Mouse (Mus musculus) cerebellum, adult (tissue): ENCODE data around the gene Mrpl20.

Source experiments
- ATAC-seq: cut with Nextera tagmentation; 2 replicates; pipeline ENCODE4 v1.9.2; 2017; ENCODE audit warnings: mild to moderate bottlenecking, moderate library complexity, mixed read lengths; ENCODE audit not compliant: insufficient number of reproducible peaks, low FRiP score, low TSS enrichment

Gene Mrpl20

DNA sequence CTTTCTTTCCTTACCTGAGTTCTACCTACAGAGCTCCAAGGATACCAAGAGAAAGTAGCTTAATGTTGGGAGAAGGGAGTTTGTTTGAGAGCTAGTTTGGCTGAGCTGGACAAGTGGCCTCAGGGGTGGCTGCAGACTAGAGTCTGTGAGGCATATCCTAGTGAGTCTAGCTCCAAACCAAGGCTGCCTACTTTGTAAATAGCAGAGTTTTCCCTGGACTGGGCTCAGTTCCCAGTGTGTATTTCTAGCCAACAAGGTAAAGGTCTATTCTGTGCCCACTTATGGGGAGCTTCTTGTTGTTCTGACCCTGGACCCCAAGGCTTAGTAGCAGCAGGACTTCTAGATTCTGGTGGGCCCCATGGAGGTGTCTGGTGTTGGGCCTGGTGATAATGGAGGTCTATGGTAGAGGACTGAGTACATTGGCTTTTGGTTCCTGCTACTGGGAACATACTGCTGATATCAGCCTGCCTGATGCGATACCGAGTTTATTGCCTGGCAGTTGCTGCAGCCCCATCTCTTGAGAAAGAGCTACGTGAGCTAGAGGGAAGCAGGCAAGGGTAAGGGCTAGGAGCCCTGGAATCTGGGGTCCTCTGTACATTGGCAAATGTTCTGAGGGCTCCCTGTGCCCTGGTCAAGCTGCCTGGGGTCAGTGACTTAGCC is 47.2 kb downstream of the Mrpl20 start:
- ATAC-seq: no peak

DNA sequence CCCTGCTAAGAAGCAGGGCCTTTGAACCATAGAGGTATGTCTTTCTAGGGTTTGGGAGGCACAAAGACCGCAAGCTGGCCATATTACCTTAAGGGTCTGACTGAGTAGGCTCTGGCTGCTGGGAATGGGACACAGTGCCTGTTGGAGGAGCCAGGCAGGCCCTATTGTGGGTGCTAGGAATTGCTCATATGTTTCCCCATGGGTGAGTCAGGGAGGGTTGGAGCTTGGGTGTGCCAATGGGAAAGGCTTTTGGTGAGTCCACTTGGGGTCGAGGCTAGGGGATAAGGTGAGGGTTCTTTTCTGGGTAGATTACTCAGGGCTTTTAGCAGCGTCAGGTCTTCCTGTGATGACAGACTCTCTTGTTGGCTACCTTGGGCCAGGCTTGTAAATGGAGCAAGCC is 48.7 kb downstream of the Mrpl20 start:
- ATAC-seq: no peak

DNA sequence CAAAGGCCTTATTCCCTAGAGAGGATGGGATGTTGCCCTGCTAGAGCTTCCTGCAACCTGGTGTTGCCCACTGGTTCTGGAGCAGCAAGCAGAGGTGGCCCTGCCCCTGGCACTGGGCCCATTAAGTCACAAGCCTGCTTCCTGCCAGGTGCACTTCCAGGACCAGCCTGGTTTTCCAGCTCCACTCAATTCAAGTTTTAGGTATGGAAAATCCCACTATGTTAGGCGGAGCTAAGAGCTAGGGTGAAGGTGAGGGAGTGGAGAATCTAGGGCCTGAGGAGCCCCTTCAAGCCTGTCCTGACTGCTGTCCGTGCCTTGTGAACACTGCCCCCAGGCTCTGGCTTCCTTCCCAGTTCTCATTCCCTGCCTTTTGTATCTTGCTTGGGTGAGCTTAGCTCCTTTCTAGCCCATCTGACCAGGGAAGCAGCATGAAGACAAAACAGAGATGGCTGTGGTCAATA is 49.3 kb downstream of the Mrpl20 start:
- no peak for ATAC-seq

DNA sequence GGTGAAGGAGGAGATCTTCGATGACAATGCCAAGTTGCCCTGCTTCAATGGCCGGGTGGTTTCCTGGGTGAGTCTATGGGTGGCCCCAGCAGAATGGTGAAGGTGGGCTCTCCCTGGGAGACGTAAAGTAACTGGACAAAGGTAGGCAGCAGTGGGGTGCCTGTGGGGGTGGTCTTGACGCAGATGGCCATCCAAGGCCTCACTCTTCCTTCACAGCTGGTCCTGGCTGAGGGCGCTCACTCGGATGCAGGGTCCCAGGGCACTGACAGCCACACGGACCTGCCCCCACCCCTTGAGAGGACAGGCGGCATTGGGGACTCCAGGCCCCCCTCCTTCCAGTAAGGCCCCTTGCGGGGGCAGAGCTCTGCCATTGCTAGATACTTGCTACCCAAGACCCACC is 50.7 kb downstream of the Mrpl20 start:
- no peak for ATAC-seq

- ATAC-seq: no peak
These were observed 52.3 kb downstream of the Mrpl20 start for GRCm38 (mm10) chr4:155854991-155855390.

DNA sequence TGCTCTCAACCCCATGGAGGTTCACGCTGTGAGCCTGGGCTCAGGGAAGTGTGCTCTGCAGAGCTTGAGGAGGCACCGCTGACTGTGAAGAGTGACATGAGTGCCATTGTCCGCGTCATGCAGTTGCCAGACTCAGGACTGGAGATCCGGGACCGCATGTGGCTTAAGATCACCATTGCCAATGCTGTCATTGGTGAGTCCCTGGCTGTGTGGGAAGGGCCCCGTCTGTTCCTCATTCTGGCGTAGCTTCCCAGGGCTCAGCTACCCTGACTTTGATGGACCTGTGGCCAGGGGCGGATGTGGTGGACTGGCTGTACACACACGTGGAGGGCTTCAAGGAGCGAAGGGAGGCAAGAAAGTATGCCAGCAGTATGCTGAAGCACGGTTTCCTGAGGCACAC is 53.4 kb downstream of the Mrpl20 start:
- no peak for ATAC-seq

DNA sequence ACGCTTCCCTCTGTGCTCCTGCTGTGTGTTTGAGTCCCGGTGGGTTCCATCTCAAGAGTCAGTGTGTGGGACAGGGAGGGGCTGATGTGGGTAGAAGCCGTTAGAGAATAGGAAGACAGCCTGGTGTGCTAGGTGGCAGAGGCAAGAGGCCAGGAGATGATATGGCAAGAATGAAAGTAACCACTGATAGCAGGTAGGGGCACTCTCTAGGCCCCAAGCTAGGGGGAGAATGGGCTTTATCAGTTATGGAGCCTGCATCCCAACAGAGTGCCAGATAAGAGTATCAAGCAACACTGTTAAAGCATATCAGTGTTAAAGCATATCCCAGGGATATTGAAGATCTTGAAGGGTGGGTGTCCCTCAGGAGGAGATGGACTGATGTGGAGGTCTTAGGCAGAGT is 54.2 kb downstream of the Mrpl20 start:
- no peak for ATAC-seq

DNA sequence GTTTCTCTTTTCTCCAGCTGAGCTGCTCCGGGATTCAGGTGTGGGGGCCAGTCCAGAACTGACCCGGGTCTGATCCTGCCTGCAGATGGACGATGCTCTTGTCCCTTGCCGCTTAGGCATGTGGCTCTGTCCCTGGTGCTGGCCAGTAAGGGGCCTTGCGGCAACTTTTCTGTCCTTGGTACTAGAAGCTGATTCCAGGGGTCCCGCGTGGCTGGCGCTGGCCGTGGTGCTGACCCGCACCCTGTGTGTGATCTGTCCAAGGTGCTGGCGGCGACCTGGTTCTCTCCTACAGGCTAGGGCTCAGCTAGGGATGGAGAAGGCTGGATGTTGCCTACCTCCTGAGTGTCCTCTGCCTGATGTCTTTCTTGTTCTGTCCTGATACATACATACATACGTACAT is 56.6 kb downstream of the Mrpl20 start:
- no peak for ATAC-seq
